Mouse (Mus musculus) G1E (cell line): ENCODE results near the gene Urb1.

Source experiments
- CTCF ChIP-seq: IDR thresholded peaks from 2 replicates; pipeline ENCODE4 v1.5.1; 2012; ENCODE audit warnings: low read depth, low read length, inconsistent platforms, mixed read lengths
- GATA1 ChIP-seq: IDR thresholded peaks from 2 replicates; pipeline ENCODE4 v1.6.1; 2012; ENCODE audit warnings: borderline replicate concordance, low read length, inconsistent platforms, mixed read lengths
- POLR2AphosphoS5 ChIP-seq: IDR thresholded peaks from 2 replicates; pipeline ENCODE4 v1.6.1; 2012; ENCODE audit warnings: low read depth, low read length, inconsistent platforms; ENCODE audit not compliant: insufficient replicate concordance

GRCm38 (mm10) chr16:90785257-90785656 lies 25.0 kb downstream of the Urb1 start:
- TF ChIP-seq CTCF (no peak), GATA1 (no peak), POLR2AphosphoS5 (no peak)
